Mouse (Mus musculus) brain, embryonic 14.5 days (tissue): ENCODE measurements around the gene Vmn2r12.

ENCODE experiments used
- CTCF ChIP-seq: fragments of 200-500 bp; IDR thresholded peaks from 2 replicates; pipeline ENCODE4 v1.5.1; 2012; ENCODE audit warnings: inconsistent platforms, mild to moderate bottlenecking, moderate library complexity, borderline replicate concordance; ENCODE audit not compliant: insufficient read depth, insufficient read length; ENCODE audit errors: extremely low read depth
- POLR2A ChIP-seq: fragments of 200-500 bp; IDR thresholded peaks from 2 replicates; pipeline ENCODE4 v1.6.1; 2012; ENCODE audit warnings: mild to moderate bottlenecking, inconsistent platforms, borderline replicate concordance; ENCODE audit not compliant: poor library complexity, insufficient read depth, insufficient read length, severe bottlenecking; ENCODE audit errors: extremely low read depth

- TF ChIP-seq CTCF (no peak), POLR2A (no peak)
Measured at GRCm38 (mm10) chr5:109139546-109139945, 41.8 kb upstream of the Vmn2r12 start.
